Mouse (Mus musculus) G1E (cell line): ENCODE results near the gene Dytn.

Experiments
- CTCF ChIP-seq: IDR thresholded peaks from 2 replicates; pipeline ENCODE4 v1.5.1; 2012; ENCODE audit warnings: low read depth, low read length, inconsistent platforms, mixed read lengths
- GATA1 ChIP-seq: IDR thresholded peaks from 2 replicates; pipeline ENCODE4 v1.6.1; 2012; ENCODE audit warnings: borderline replicate concordance, low read length, inconsistent platforms, mixed read lengths
- GATA2 ChIP-seq: IDR thresholded peaks from 2 replicates; pipeline ENCODE4 v1.6.1; 2012; ENCODE audit warnings: low read depth, low read length, inconsistent platforms, borderline replicate concordance
- POLR2AphosphoS5 ChIP-seq: IDR thresholded peaks from 2 replicates; pipeline ENCODE4 v1.6.1; 2012; ENCODE audit warnings: low read depth, low read length, inconsistent platforms; ENCODE audit not compliant: insufficient replicate concordance
- TAL1 ChIP-seq: conservative IDR thresholded peaks from 2 replicates; pipeline ENCODE4 v1.6.1; 2012; ENCODE audit warnings: low read depth, low read length, inconsistent platforms, mixed read lengths

DNA sequence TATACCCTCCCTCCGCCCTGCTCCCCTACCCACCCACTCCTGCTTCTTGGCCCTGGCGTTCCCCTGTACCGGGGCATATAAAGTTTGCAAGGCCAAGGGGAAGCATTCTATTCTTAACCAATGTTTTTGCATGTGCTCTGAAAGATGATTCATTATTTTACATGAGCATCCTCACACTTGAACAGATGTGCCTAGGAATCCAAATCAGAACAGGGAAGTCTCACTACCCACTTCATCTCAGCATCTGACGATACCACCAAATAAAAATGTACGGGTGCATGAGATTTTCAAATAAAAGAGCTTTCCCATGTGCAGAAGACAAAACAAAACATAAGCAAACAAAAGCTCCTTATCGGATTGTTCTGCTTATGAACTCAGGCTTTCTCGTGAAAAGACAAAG, 33.4 kb upstream of the Dytn start:
- TF ChIP-seq TAL1: no peak
- TF ChIP-seq POLR2AphosphoS5: no peak
- no peak for TF ChIP-seq CTCF
- TF ChIP-seq GATA1: no peak
- no peak for TF ChIP-seq GATA2
